Mouse (Mus musculus) megakaryocyte, embryonic 14.5 days (primary cell): ENCODE measurements around the gene Kmt5a. TPM values are rescaled to one million over a fixed set of nuclear protein-coding genes. Genes with fewer than 3 reads are reported as not detected.

ENCODE experiments used
- H3K27me3 ChIP-seq: replicated peaks from 2 replicates; pipeline ENCODE3; 2012; ENCODE audit warnings: inconsistent platforms
- H3K36me3 ChIP-seq: replicated peaks from 2 replicates; pipeline ENCODE3; 2012; ENCODE audit warnings: low read length, inconsistent platforms, mixed read lengths
- H3K4me1 ChIP-seq: 2 replicates; pipeline ENCODE4 v1.6.1; 2012; ENCODE audit warnings: inconsistent platforms
- H3K4me3 ChIP-seq: replicated peaks from 2 replicates; pipeline ENCODE3; 2012; ENCODE audit warnings: moderate library complexity, mild to moderate bottlenecking, inconsistent platforms
- H3K9me3 ChIP-seq: 2 replicates; pipeline ENCODE4 v1.6.1; 2012; ENCODE audit warnings: inconsistent platforms
- FLI1 ChIP-seq: IDR thresholded peaks from 2 replicates; pipeline ENCODE4 v1.6.1; 2012; ENCODE audit warnings: low read length, inconsistent platforms, mixed read lengths
- GATA1 ChIP-seq: IDR thresholded peaks from 3 replicates; pipeline ENCODE4 v1.6.1; 2012; ENCODE audit warnings: mixed read lengths, low read length, inconsistent platforms, borderline replicate concordance
- polyA plus RNA-seq: library from polyadenylated mRNA; stranded (reverse); fragments of >175 nt; gene quantifications from 2 replicates; pipeline ENCODE4 v1.2.3, GENCODE M21; 2012; ENCODE audit warnings: low replicate concordance; ENCODE audit not compliant: insufficient read depth

The Kmt5a gene
- polyA plus RNA-seq, 1 experiment: 134 TPM

- Histone ChIP-seq H3K36me3 (peaks cover 23% of the 10 kb centered on the region), H3K4me1 (peaks cover 56% of the 10 kb centered on the region), H3K27me3 (no peaks in the 10 kb centered on the region), H3K4me3 (peak overlapping the region; percentile 98), H3K9me3 (no peaks in the 10 kb centered on the region)
- no peak for TF ChIP-seq FLI1
- TF ChIP-seq GATA1: no peak
Measured at GRCm38 (mm10) chr5:124482436-124482965, 42.8 kb downstream of the Kmt5a start.

- peaks cover 52% of the 10 kb centered on the region for H3K4me1 ChIP-seq
- no peak for TF ChIP-seq FLI1
- no peak for TF ChIP-seq GATA1
- H3K4me3 ChIP-seq: peak within 1 kb of the TSS; percentile 98
- H3K27me3 ChIP-seq: no peaks in the 10 kb centered on the region
- H3K36me3 ChIP-seq: peaks cover 25% of the 10 kb centered on the region
- H3K9me3 ChIP-seq: no peaks in the 10 kb centered on the region
Measured at GRCm38 (mm10) chr5:124482966-124483654, 43.4 kb downstream of the Kmt5a start, which contains the start of gene Snrnp35. Gene Snrnp35 (plus strand): TSS chr5:124483134.

GRCm38 (mm10) chr5:124483655-124484396 is 44.1 kb downstream of the Kmt5a start:
- Histone ChIP-seq H3K9me3 (no peaks in the 10 kb centered on the region), H3K4me3 (peak overlapping the region; percentile 98), H3K36me3 (peaks cover 29% of the 10 kb centered on the region), H3K4me1 (peaks cover 54% of the 10 kb centered on the region), H3K27me3 (no peaks in the 10 kb centered on the region)
- TF ChIP-seq GATA1: no peak
- TF ChIP-seq FLI1: no peak

GRCm38 (mm10) chr5:124485654-124486053 is 45.9 kb downstream of the Kmt5a start:
- peaks cover 56% of the 10 kb centered on the region for H3K4me1 ChIP-seq
- no peaks in the 10 kb centered on the region for H3K27me3 ChIP-seq
- H3K4me3 ChIP-seq: no peak overlapping the region
- no peaks in the 10 kb centered on the region for H3K9me3 ChIP-seq
- peaks cover 42% of the 10 kb centered on the region for H3K36me3 ChIP-seq
- TF ChIP-seq GATA1 (no peak), FLI1 (no peak)

GRCm38 (mm10) chr5:124488885-124489284 is 49.2 kb downstream of the Kmt5a start:
- no peaks in the 10 kb centered on the region for H3K27me3 ChIP-seq
- peaks cover 73% of the 10 kb centered on the region for H3K36me3 ChIP-seq
- no peaks in the 10 kb centered on the region for H3K9me3 ChIP-seq
- no peak for TF ChIP-seq GATA1
- no peak for TF ChIP-seq FLI1
- no peak overlapping the region for H3K4me3 ChIP-seq
- peaks cover 59% of the 10 kb centered on the region for H3K4me1 ChIP-seq

GRCm38 (mm10) chr5:124491732-124492131 is 52.0 kb downstream of the Kmt5a start:
- Histone ChIP-seq H3K4me3 (no peak overlapping the region), H3K4me1 (peaks cover 46% of the 10 kb centered on the region), H3K27me3 (no peaks in the 10 kb centered on the region), H3K9me3 (no peaks in the 10 kb centered on the region), H3K36me3 (peaks cover 76% of the 10 kb centered on the region)
- TF ChIP-seq FLI1 (no peak), GATA1 (no peak)

- Histone ChIP-seq H3K4me1 (peaks cover 55% of the 10 kb centered on the region), H3K4me3 (peak overlapping the region; percentile 6), H3K27me3 (no peaks in the 10 kb centered on the region), H3K36me3 (peaks cover 70% of the 10 kb centered on the region), H3K9me3 (no peaks in the 10 kb centered on the region)
- TF ChIP-seq FLI1 (no peak), GATA1 (no peak)
Measured at GRCm38 (mm10) chr5:124492618-124493017, 52.9 kb downstream of the Kmt5a start.

- H3K4me1 ChIP-seq: peaks cover 60% of the 10 kb centered on the region
- TF ChIP-seq FLI1 (no peak), GATA1 (no peak)
- peaks cover 68% of the 10 kb centered on the region for H3K36me3 ChIP-seq
- H3K4me3 ChIP-seq: no peak overlapping the region
- no peaks in the 10 kb centered on the region for H3K27me3 ChIP-seq
- no peaks in the 10 kb centered on the region for H3K9me3 ChIP-seq
Measured at GRCm38 (mm10) chr5:124493455-124493854, 53.7 kb downstream of the Kmt5a start.

GRCm38 (mm10) chr5:124495547-124495946 is 55.8 kb downstream of the Kmt5a start:
- Histone ChIP-seq H3K27me3 (no peaks in the 10 kb centered on the region), H3K9me3 (no peaks in the 10 kb centered on the region), H3K4me1 (peaks cover 57% of the 10 kb centered on the region), H3K4me3 (no peak overlapping the region), H3K36me3 (peaks cover 54% of the 10 kb centered on the region)
- no peak for TF ChIP-seq GATA1
- TF ChIP-seq FLI1: no peak

- Histone ChIP-seq H3K4me1 (peaks cover 58% of the 10 kb centered on the region), H3K36me3 (peaks cover 49% of the 10 kb centered on the region), H3K9me3 (no peaks in the 10 kb centered on the region), H3K4me3 (no peak overlapping the region), H3K27me3 (no peaks in the 10 kb centered on the region)
- TF ChIP-seq FLI1 (no peak), GATA1 (no peak)
Measured at GRCm38 (mm10) chr5:124496614-124497514, 57.1 kb downstream of the Kmt5a start.
